Mouse (Mus musculus): Measurements from ENCODE around the gene Homer2. TPM values are rescaled to one million over a fixed set of nuclear protein-coding genes. Genes with fewer than 3 reads are reported as not detected.

Homer2 gene
- total and polyA plus RNA-seq, 2 experiments from 2014 or later = 30.3 to 44.4 TPM

DNA sequence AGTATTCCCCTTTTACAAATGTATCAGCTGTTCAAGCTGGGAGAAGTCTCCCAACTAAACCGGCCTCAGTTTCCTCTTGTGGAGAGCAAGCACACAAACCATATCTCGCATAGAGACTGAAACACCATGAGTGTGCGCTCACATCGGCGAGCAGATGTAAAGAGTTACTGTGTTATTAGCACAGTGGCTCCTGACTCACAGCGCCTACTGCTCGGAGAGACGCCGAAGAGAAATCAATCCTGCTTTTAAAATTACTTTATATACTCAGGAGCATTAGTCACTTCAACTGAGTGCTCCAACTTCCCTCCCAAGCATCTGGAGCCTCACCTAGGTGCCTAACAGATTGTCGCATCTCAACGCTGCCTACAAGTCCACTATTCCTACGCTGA, 1.3 kb downstream of the Homer2 start:
- Histone ChIP-seq H3K9ac (replicated peaks; ENCODE audit: low read length) (peak overlapping the region; percentile 70), H3K4me1 (ENCODE audit: insufficient read depth, low read length) (peaks cover 12% of the 10 kb centered on the region; the same call in 1 of the 2 replicates), H3K4me2 (ENCODE audit: low read depth, low read length) (peak overlapping the region; percentile 81), H3K27me3 (ENCODE audit: insufficient read depth, low read length) (no peaks in the 10 kb centered on the region), H3K27ac (peak overlapping the region; percentile 82), H3K36me3 (ENCODE audit: insufficient read depth, low read length) (no peaks in the 10 kb centered on the region), H3K9me3 (ENCODE audit: low read length) (no peaks in the 10 kb centered on the region), H3K4me3 (ENCODE audit: low read length) (peak overlapping the region; percentile 71)
- ATAC-seq = no peak
- 18% methylated on average over 12 of the region's 12 CpGs for WGBS
- no peak for TF ChIP-seq CTCF (IDR thresholded peaks at IDR 0.05; ENCODE audit: low read depth)
- peak; percentile 29 for DNase-seq (ENCODE audit: low spot score)

- Histone ChIP-seq H3K4me2 (ENCODE audit: low read depth, low read length) (no peak overlapping the region), H3K27me3 (ENCODE audit: insufficient read depth, low read length) (no peaks in the 10 kb centered on the region), H3K36me3 (ENCODE audit: insufficient read depth, low read length) (no peaks in the 10 kb centered on the region), H3K4me3 (ENCODE audit: low read length) (no peak overlapping the region), H3K27ac (no peak overlapping the region), H3K4me1 (ENCODE audit: insufficient read depth, low read length) (no peaks in the 10 kb centered on the region; the same call in 1 of the 2 replicates), H3K9ac (replicated peaks; ENCODE audit: low read length) (no peak overlapping the region), H3K9me3 (ENCODE audit: low read length) (no peaks in the 10 kb centered on the region)
- TF ChIP-seq CTCF (IDR thresholded peaks at IDR 0.05; ENCODE audit: low read depth) = no peak
- no peak for ATAC-seq
- 86% methylated on average over 13 of the region's 13 CpGs for WGBS
- no peak for DNase-seq (ENCODE audit: low spot score)
These were observed 9.0 kb downstream of the Homer2 start for GRCm38 (mm10) chr7:81698357-81698756.

DNA sequence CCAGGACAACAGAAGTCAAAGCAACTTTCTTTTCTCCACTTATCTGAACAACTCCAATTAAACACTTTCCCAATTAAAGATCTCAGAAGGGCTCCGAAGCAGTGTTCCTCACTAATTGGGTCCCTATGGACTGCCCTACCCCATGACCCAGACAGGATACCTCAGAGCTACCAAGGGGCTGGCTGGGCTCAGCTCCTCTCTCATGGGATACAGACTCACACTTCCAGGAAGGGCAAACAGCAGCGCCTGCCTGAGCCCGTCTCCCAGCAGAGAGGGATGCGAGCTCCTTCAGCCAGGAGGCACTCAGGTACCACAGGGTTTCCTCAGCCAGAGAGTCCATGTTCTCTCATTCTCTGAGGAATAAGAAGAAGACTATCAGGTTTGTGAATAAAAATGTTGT, 9.4 kb downstream of the Homer2 start:
- Histone ChIP-seq H3K4me2 (ENCODE audit: low read depth, low read length) (no peak overlapping the region), H3K27ac (no peak overlapping the region), H3K4me3 (ENCODE audit: low read length) (no peak overlapping the region), H3K4me1 (ENCODE audit: insufficient read depth, low read length) (no peaks in the 10 kb centered on the region; the same call in 1 of the 2 replicates), H3K27me3 (ENCODE audit: insufficient read depth, low read length) (no peaks in the 10 kb centered on the region), H3K9ac (replicated peaks; ENCODE audit: low read length) (no peak overlapping the region), H3K9me3 (ENCODE audit: low read length) (no peaks in the 10 kb centered on the region), H3K36me3 (ENCODE audit: insufficient read depth, low read length) (no peaks in the 10 kb centered on the region)
- 79% methylated on average over 4 of the region's 4 CpGs for WGBS
- no peak for DNase-seq (ENCODE audit: low spot score)
- TF ChIP-seq CTCF (IDR thresholded peaks at IDR 0.05; ENCODE audit: low read depth) = no peak
- no peak for ATAC-seq

- H3K4me1 ChIP-seq (ENCODE audit: insufficient read depth, low read length) = no peaks in the 10 kb centered on the region; the same call in 1 of the 2 replicates
- TF ChIP-seq CTCF (IDR thresholded peaks at IDR 0.05; ENCODE audit: low read depth) = no peak
- DNase-seq (ENCODE audit: low spot score) (no peak), ATAC-seq (no peak)
- 83% methylated on average over 16 of the region's 16 CpGs for WGBS
- no peaks in the 10 kb centered on the region for H3K27me3 ChIP-seq (ENCODE audit: insufficient read depth, low read length)
- H3K4me2 ChIP-seq (ENCODE audit: low read depth, low read length) = no peak overlapping the region
- no peaks in the 10 kb centered on the region for H3K36me3 ChIP-seq (ENCODE audit: insufficient read depth, low read length)
- H3K4me3 ChIP-seq (ENCODE audit: low read length) = no peak overlapping the region
- no peak overlapping the region for H3K9ac ChIP-seq (replicated peaks; ENCODE audit: low read length)
- H3K9me3 ChIP-seq (ENCODE audit: low read length) = no peaks in the 10 kb centered on the region
- no peak overlapping the region for H3K27ac ChIP-seq
These were observed 11.4 kb downstream of the Homer2 start for GRCm38 (mm10) chr7:81695763-81696533.

DNA sequence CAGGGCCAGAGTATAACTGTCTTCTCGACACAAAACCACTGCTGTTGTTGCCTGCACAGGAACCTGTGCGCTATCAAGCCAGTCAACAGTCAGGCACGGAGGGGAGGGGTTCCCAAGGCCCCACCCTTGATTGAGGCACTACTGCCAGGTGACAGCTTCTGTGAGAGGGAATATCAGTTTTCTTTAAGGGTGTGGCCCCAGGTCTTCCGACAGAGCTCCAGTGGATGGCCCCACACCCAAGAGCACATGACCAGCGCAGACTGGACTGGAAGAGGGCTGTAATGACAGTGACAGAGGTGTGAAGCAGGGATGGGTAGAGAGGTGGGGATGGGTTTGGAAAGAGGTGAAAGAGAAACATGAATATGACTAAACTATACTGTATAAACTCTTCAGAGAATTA, 16.3 kb downstream of the Homer2 start:
- H3K9me3 ChIP-seq (ENCODE audit: low read length) = no peaks in the 10 kb centered on the region
- no peaks in the 10 kb centered on the region for H3K36me3 ChIP-seq (ENCODE audit: insufficient read depth, low read length)
- 94% methylated on average over 5 of the region's 5 CpGs for WGBS
- no peak for ATAC-seq
- DNase-seq (ENCODE audit: low spot score) = no peak
- no peak for TF ChIP-seq CTCF (IDR thresholded peaks at IDR 0.05; ENCODE audit: low read depth)
- 0 out of 2 replicates have a peak, but pooled peaks cover 8% of the 10 kb centered on the region for H3K4me1 ChIP-seq (ENCODE audit: insufficient read depth, low read length)
- no peak overlapping the region for H3K9ac ChIP-seq (replicated peaks; ENCODE audit: low read length)
- H3K4me2 ChIP-seq (ENCODE audit: low read depth, low read length) = no peak overlapping the region
- no peak overlapping the region for H3K4me3 ChIP-seq (ENCODE audit: low read length)
- no peak overlapping the region for H3K27ac ChIP-seq
- no peaks in the 10 kb centered on the region for H3K27me3 ChIP-seq (ENCODE audit: insufficient read depth, low read length)

GRCm38 (mm10) chr7:81689116-81689681, 18.1 kb downstream of the Homer2 start:
- WGBS = 39% methylated on average over 8 of the region's 8 CpGs
- Histone ChIP-seq H3K4me3 (ENCODE audit: low read length) (no peak overlapping the region), H3K9me3 (ENCODE audit: low read length) (no peaks in the 10 kb centered on the region), H3K4me1 (ENCODE audit: insufficient read depth, low read length) (peaks cover 22% of the 10 kb centered on the region; the same call in 1 of the 2 replicates), H3K9ac (replicated peaks; ENCODE audit: low read length) (no peak overlapping the region), H3K36me3 (ENCODE audit: insufficient read depth, low read length) (no peaks in the 10 kb centered on the region), H3K27me3 (ENCODE audit: insufficient read depth, low read length) (no peaks in the 10 kb centered on the region), H3K27ac (no peak overlapping the region), H3K4me2 (ENCODE audit: low read depth, low read length) (no peak overlapping the region)
- DNase-seq (ENCODE audit: low spot score) (peak; percentile 49), ATAC-seq (peak; percentile 36; the same call in 1 of the 2 replicates)
- TF ChIP-seq CTCF (IDR thresholded peaks at IDR 0.05; ENCODE audit: low read depth) = no peak

DNA sequence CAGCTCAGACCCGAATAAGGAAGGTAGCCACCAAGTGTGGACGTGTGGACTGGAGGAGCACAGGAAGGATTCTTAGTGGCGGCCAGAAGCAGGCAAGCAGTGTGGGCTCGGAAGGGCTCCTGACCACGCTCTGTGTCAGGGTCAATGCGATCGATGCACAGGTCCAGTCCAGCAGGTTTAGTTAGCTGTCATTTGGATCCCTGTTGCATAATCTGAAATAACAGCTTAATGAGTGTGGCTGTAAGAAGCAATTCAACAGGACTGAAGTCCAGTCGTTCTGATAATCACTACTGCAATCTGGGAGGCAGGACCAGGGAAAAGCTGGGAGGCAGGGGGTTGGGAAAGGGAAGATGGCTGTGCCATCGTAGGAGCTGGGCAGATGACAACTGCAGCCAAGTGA, 18.9 kb downstream of the Homer2 start:
- Histone ChIP-seq H3K4me2 (ENCODE audit: low read depth, low read length) (no peak overlapping the region), H3K36me3 (ENCODE audit: insufficient read depth, low read length) (no peaks in the 10 kb centered on the region), H3K9me3 (ENCODE audit: low read length) (no peaks in the 10 kb centered on the region), H3K4me1 (ENCODE audit: insufficient read depth, low read length) (peaks cover 27% of the 10 kb centered on the region; the same call in 1 of the 2 replicates), H3K27ac (no peak overlapping the region), H3K9ac (replicated peaks; ENCODE audit: low read length) (no peak overlapping the region), H3K27me3 (ENCODE audit: insufficient read depth, low read length) (no peaks in the 10 kb centered on the region), H3K4me3 (ENCODE audit: low read length) (no peak overlapping the region)
- WGBS = 83% methylated on average over 9 of the region's 9 CpGs
- DNase-seq (ENCODE audit: low spot score) (no peak), ATAC-seq (no peak)
- TF ChIP-seq CTCF (IDR thresholded peaks at IDR 0.05; ENCODE audit: low read depth) = no peak
